Mouse (Mus musculus) macrophage (primary cell): ENCODE data around the gene Gm49601. TPM values are rescaled to one million over a fixed set of nuclear protein-coding genes. Genes with fewer than 3 reads are reported as not detected.

Experiments used
- H3K27ac ChIP-seq: fragments of 350-480 bp; formaldehyde crosslinking; 2 replicates; pipeline ENCODE4 v1.9.0; 2021
- H3K36me3 ChIP-seq: fragments of 350-480 bp; formaldehyde crosslinking; 2 replicates; pipeline ENCODE4 v1.9.0; 2021; ENCODE audit errors: inconsistent target
- H3K4me3 ChIP-seq: fragments of 350-480 bp; formaldehyde crosslinking; 2 replicates; pipeline ENCODE4 v1.9.0; 2021; ENCODE audit errors: inconsistent target
- H3K79me2 ChIP-seq: fragments of 350-480 bp; formaldehyde crosslinking; 2 replicates; pipeline ENCODE4 v1.9.0; 2021; ENCODE audit errors: inconsistent target
- WGBS: methylation state at CpG from one replicate; pipeline ENCODE4 v1.1.7; 2026; ENCODE audit warnings: inconsistent platforms; ENCODE audit not compliant: missing documents; 5-methylcytosine and 5-hydroxymethylcytosine counted together
- polyA plus RNA-seq: library from polyadenylated mRNA; stranded (reverse); fragments of 250-400 nt; gene quantifications from 3 replicates; pipeline ENCODE4 v1.2.4, GENCODE M21; 2018; ENCODE audit warnings: inconsistent platforms

Gm49601 gene
- polyA plus RNA-seq, 1 experiment from 2014 or later: not detected

- no peak overlapping the region for H3K27ac ChIP-seq
- H3K4me3 ChIP-seq: no peak overlapping the region
- 55% methylated on average over 15 of the region's 15 CpGs for WGBS
- no peaks in the 10 kb centered on the region for H3K79me2 ChIP-seq
- H3K36me3 ChIP-seq: no peaks in the 10 kb centered on the region
Observed at GRCm38 (mm10) chr16:18623751-18624540, 2.3 kb downstream of the Gm49601 start.

GRCm38 (mm10) chr16:18622916-18623750 lies 3.1 kb downstream of the Gm49601 start:
- 39% methylated on average over 29 of the region's 29 CpGs for WGBS
- H3K4me3 ChIP-seq: no peak overlapping the region
- H3K27ac ChIP-seq: no peak overlapping the region
- no peaks in the 10 kb centered on the region for H3K79me2 ChIP-seq
- H3K36me3 ChIP-seq: no peaks in the 10 kb centered on the region

DNA sequence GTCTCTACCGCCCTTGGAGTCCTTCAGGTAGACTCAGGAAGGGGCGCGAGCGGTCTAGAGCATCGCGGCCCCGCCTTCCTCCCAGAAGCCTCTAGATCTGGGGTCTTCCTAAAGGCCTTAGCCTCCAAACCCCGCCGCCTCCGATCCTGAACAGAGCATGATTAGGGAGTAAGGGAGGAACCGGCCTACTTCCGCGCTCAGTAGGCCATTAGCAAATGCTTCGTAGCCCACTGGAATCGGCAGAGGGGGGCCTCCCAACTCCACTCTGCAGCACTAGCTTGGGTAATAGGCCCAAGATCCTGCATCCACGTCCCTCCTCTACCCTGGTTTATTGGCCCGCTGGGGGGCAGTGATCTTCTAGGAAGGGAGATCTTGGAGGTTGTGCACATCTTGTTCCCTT lies 4.2 kb downstream of the Gm49601 start, which contains the start of gene Gp1bb:
Gene Gp1bb, minus strand, starts transcription at position 385 of the 400 bp plus-strand sequence.
- 8% methylated on average over 17 of the region's 17 CpGs for WGBS
- Histone ChIP-seq H3K36me3 (no peaks in the 10 kb centered on the region), H3K4me3 (no peak within 1 kb of the TSS), H3K27ac (no peak within 1 kb of the TSS), H3K79me2 (no peaks in the 10 kb centered on the region)

DNA sequence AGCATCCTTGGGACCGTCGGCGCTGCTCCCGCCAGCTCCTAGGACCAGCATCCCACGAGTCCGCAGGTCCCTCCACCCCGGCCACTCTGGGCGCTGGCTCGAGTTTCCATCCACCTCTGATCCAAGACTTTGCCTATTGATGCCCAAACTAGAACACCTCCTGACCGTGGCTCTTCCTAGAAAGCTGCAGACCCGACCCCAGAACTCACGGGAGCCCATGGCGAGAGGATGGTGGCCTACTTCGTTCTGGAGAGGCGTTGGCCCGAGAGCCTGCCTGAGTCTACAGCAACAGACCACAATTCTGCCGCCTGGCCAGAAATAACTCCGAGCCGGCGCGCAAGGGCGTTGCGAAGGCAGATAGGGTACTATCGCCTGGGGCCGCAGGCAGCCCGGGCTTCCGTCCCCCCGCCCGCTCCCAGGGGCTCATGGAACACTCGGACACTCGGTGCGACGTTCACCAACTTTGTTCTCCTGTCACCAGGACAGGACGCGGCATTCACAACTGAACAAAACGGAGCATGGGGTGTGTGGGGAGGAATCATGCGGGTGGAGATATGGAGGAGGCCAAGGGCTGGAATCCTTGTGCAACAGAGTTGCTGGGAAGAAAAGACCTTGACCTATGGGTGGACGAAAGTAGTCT lies 4.7 kb downstream of the Gm49601 start:
- Histone ChIP-seq H3K36me3 (no peaks in the 10 kb centered on the region), H3K27ac (no peak overlapping the region), H3K79me2 (no peaks in the 10 kb centered on the region), H3K4me3 (no peak overlapping the region)
- 3% methylated on average over 38 of the region's 38 CpGs for WGBS

GRCm38 (mm10) chr16:18620601-18621361 lies 5.4 kb downstream of the Gm49601 start:
- H3K79me2 ChIP-seq: no peaks in the 10 kb centered on the region
- no peak overlapping the region for H3K27ac ChIP-seq
- no peak overlapping the region for H3K4me3 ChIP-seq
- 3% methylated on average over 74 of the region's 74 CpGs for WGBS
- H3K36me3 ChIP-seq: no peaks in the 10 kb centered on the region

DNA sequence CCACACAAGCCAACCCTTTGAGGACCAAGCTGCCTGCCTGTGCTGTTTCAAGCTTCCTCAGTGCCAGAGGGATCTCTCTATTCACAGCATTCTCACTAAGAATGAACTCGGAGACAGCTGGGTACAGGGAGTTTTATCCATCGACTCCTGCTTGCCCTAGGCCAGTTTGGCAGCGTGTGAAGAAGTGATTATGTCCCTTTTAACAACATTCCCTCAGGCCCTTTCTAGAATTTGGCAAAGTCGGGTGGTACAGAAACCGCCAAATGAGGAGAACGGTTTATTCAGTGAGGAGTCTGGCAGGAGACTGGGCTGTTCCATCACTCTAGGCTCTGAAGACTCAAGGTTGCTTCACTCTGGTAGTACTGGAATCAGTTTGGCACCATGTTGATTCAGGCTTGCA lies 6.0 kb downstream of the Gm49601 start:
- Histone ChIP-seq H3K27ac (no peak overlapping the region), H3K79me2 (no peaks in the 10 kb centered on the region), H3K36me3 (no peaks in the 10 kb centered on the region), H3K4me3 (no peak overlapping the region)
- 60% methylated on average over 6 of the region's 6 CpGs for WGBS

- WGBS: 87% methylated on average over 4 of the region's 4 CpGs
- Histone ChIP-seq H3K27ac (no peak overlapping the region), H3K79me2 (no peaks in the 10 kb centered on the region), H3K4me3 (no peak overlapping the region), H3K36me3 (no peaks in the 10 kb centered on the region)
Observed at GRCm38 (mm10) chr16:18619110-18619509, 7.1 kb downstream of the Gm49601 start.

GRCm38 (mm10) chr16:18618297-18618696 lies 7.9 kb downstream of the Gm49601 start:
- no peak overlapping the region for H3K4me3 ChIP-seq
- H3K79me2 ChIP-seq: no peaks in the 10 kb centered on the region
- 60% methylated on average over 1 of the region's 2 CpGs for WGBS
- no peak overlapping the region for H3K27ac ChIP-seq
- no peaks in the 10 kb centered on the region for H3K36me3 ChIP-seq

GRCm38 (mm10) chr16:18617370-18618065 lies 8.7 kb downstream of the Gm49601 start:
- 3% methylated on average over 27 of the region's 27 CpGs for WGBS
- H3K27ac ChIP-seq: no peak overlapping the region
- no peak overlapping the region for H3K4me3 ChIP-seq
- H3K79me2 ChIP-seq: no peaks in the 10 kb centered on the region
- no peaks in the 10 kb centered on the region for H3K36me3 ChIP-seq

DNA sequence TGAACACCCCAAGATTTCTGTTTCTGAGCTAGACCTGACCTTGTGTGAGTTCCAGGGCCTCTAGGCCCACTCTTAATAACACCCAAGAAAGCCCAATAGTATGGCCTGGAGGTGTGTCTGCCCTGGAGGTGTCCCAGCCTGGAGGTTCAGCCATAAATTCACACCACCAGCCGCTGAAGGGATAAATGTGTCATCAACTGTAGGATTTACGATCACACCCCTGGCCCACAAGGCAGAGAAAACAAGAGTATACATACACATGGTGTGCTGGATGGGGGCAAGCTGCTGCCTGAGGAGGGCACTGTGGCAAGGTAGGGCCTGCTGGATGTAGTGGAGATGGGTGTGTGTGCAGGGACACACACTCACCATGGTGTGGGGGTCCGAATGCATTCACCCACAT lies 12.9 kb downstream of the Gm49601 start:
- Histone ChIP-seq H3K79me2 (no peaks in the 10 kb centered on the region), H3K27ac (no peak overlapping the region), H3K4me3 (no peak overlapping the region), H3K36me3 (no peaks in the 10 kb centered on the region)
- WGBS: 74% methylated on average over 3 of the region's 3 CpGs

- 86% methylated on average over 7 of the region's 13 CpGs for WGBS
- no peak overlapping the region for H3K27ac ChIP-seq
- no peaks in the 10 kb centered on the region for H3K79me2 ChIP-seq
- no peak overlapping the region for H3K4me3 ChIP-seq
- no peaks in the 10 kb centered on the region for H3K36me3 ChIP-seq
Observed at GRCm38 (mm10) chr16:18611752-18612151, 14.5 kb downstream of the Gm49601 start.

DNA sequence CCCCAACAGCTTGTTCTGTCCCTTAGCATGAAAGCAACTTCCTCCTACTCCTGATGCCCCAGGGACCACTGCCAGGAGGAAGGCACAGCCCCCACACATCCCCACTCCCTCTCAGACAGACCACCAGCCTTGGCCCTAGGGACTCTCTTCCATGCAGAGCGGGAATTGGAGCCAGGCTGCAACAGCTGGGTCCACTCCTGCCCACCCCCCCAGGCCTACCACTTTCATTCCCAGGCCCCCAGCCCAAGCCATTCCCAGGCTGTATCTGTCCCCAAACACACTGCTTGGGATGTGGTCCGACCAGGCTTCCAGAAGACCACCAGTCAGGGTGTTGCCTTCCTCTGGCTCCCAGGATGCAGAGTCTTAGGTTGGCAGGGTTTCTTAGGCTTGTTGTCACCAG lies 17.1 kb downstream of the Gm49601 start:
- Histone ChIP-seq H3K27ac (no peak overlapping the region), H3K79me2 (no peaks in the 10 kb centered on the region), H3K4me3 (no peak overlapping the region), H3K36me3 (no peaks in the 10 kb centered on the region)
- 88% methylated on average over 2 of the region's 2 CpGs for WGBS

- no peaks in the 10 kb centered on the region for H3K36me3 ChIP-seq
- no peak overlapping the region for H3K4me3 ChIP-seq
- 62% methylated on average over 11 of the region's 11 CpGs for WGBS
- no peaks in the 10 kb centered on the region for H3K79me2 ChIP-seq
- no peak overlapping the region for H3K27ac ChIP-seq
Observed at GRCm38 (mm10) chr16:18608226-18608625, 18.0 kb downstream of the Gm49601 start.

DNA sequence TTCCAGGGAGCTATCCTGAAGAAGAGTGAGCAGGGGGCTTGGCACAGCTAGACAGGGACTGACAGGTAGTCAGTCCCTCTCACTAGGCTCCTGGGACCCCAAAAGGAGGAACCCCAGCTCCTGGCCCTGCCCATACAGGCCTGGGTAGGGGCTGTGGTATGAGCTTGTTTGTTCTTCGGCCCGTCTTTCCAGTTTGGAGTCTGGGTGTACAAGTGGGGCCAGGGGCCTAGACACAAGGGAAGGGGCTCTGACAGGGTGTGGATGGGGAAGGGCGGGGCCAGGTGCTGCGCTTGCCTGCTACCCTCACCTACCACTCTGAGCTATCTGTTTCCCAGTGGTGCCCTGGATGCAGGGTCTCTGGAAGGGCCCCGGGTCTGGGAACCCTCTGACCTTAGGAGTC lies 20.5 kb downstream of the Gm49601 start:
- WGBS: 86% methylated on average over 5 of the region's 5 CpGs
- no peak overlapping the region for H3K4me3 ChIP-seq
- no peaks in the 10 kb centered on the region for H3K36me3 ChIP-seq
- H3K27ac ChIP-seq: no peak overlapping the region
- no peaks in the 10 kb centered on the region for H3K79me2 ChIP-seq
